Mouse (Mus musculus): ENCODE results near the gene Synj1.
A peak's percentile ranks its signal among the peaks of the same experiment; 100 is the strongest.

The Synj1 gene

GRCm38 (mm10) chr16:91011021-91011683, at the start of gene Synj1:
Gene Synj1, minus strand, starts transcription at chr16:91011308.
- DNase-seq, result peak; percentile 94

DNA sequence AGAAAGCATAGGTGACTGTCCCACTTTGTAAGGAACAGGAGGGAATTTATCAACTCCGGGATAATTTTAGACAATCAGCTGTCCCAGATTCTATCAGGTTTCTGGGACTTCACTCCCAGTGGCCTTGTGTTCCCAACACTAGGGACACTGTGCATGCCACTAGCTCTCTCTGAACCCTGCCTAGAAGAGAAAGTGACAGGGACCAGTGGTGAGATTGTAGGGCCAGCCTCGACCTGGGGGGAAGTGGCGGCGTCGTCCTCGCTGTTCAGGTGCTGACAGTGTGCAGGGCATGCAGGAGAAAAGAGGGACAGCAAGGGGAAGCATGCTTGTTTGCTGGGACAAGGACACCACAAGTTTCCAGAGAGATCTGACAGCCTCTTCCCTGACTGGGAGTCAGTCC, 46.6 kb upstream of the Synj1 start:
- DNase-seq, result no peak

GRCm38 (mm10) chr16:91057261-91057660, 46.2 kb upstream of the Synj1 start:
- DNase-seq, result no peak

- DNase-seq, result peak; percentile 33 to 54
Measured at GRCm38 (mm10) chr16:91056043-91056821, 45.1 kb upstream of the Synj1 start.

- DNase-seq, result peak; percentile 42 to 53
Measured at GRCm38 (mm10) chr16:91055150-91055549, 44.0 kb upstream of the Synj1 start.

- DNase-seq, result no peak
Measured at GRCm38 (mm10) chr16:91053599-91053998, 42.5 kb upstream of the Synj1 start.

- DNase-seq, result peak; percentile 27 to 73
Measured at GRCm38 (mm10) chr16:91045511-91045910, 34.4 kb upstream of the Synj1 start.

DNA sequence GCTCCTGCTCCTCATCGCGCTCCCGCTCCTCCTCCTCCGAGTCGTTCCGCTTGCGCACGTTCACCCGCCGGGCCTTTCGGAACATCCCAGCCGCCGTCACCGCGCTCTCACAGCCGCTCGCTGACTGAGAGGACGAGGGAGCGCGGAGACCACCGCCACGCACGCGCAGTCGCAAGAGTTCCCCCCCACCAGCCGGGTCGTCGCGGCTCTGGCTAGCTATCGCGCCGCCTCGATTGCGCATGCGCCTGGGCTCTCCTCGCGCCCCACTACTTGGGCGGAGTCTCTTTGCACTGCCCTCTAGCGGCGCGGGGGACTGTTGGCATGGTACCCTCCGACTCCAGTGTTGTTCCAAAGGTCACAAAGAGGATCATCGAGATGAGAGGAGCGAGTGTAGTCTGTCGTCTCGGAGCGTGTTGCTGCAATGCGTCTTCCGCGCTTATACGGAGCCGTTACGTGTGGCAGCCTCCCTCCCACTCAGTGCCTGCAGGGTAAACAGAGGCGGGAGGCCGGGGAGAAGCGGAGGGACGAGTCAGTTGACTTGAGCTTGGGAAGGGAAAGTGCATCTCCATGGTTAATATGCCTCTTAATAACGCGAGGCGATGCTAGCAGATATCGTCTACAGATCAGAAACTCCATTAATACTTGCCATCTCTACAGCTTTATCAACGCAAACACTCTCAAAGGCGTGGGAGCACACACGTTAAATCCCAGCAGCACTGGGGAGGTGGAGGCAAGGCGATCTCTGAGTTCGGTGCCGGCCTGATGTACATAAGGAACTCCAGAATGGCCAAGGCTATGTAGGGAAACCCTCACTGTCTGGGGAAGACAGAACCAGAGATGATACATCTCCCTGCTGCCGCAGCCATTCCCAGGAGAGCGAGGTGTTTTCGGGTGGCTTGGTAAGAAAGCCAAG, 33.4 kb upstream of the Synj1 start, which contains the start of gene Paxbp1:
Paxbp1 (minus strand) TSS at position 274 of the 913 bp plus-strand sequence.
- peak; percentile 98 to 99 for DNase-seq

GRCm38 (mm10) chr16:91043461-91044248, 32.5 kb upstream of the Synj1 start:
- peak; percentile 64 to 77 for DNase-seq

DNA sequence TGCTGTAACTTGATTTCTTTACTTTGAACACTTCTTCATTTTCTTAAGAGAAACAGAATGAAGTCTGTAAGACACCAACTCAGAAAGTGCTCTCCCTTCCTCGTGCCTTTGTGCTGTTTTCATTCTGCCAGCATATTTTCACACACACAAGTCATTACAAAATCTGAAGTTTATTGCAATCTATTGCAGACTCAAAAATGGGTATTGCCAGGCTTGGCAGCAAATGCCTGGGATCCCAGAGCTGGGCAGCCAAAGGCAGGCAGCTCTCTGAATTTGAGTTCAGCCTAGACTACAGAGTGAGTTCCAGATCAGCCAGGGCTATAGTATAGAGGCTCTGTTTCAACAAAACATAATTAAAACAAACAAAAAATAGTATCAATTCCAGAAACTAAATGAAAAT, 31.5 kb upstream of the Synj1 start:
- DNase-seq, result no peak

- DNase-seq, result no peak
Measured at GRCm38 (mm10) chr16:91035866-91036265, 24.8 kb upstream of the Synj1 start.

- no peak for DNase-seq
Measured at GRCm38 (mm10) chr16:91030751-91031150, 19.6 kb upstream of the Synj1 start.

DNA sequence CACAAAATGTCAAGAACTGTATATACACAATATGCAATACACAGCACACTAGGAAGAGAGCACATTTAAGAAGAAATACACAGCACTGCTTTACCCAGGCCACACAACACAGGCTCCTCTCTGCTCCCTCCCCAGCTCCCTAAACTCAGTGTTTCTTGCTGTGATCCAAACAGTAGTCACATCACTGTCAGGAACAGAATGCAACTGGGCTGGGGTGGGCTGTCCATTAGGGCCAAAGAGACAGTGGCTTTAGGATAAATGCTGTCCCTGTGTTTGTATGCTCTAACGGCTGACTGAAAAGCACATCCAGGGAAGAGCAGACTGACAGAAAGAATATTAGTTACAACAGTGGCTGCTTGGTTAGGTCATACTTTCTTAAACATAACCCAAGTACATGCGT, 18.8 kb upstream of the Synj1 start:
- DNase-seq, result no peak

DNA sequence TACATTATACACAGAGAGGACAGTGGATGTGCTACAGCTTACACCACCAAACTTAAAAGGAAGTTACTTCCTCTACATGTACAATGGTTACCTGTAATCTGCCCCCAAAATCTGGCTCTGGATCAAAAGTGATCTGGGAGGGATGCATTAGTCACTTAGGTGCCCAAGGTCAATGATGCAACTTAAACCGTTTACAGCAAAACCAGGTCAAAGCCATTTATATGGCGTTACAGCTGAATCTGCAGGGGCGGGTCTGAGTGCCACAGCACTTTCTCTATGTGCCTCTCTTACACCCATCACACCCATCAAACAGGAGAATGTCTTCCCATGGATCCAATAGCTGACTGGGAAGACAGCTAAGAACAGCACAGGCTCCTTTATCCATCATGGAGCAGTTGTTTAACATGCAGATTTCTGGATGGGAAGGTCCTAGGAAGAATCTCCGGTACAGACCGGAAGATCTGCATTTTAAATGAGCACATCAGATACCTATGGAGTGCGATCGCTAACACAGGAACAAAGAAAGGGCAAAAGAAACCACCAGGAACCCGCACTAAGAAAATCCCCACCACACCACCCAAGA, 18.1 kb upstream of the Synj1 start:
- no peak for DNase-seq

GRCm38 (mm10) chr16:91026290-91026689, 15.2 kb upstream of the Synj1 start:
- no peak for DNase-seq

DNA sequence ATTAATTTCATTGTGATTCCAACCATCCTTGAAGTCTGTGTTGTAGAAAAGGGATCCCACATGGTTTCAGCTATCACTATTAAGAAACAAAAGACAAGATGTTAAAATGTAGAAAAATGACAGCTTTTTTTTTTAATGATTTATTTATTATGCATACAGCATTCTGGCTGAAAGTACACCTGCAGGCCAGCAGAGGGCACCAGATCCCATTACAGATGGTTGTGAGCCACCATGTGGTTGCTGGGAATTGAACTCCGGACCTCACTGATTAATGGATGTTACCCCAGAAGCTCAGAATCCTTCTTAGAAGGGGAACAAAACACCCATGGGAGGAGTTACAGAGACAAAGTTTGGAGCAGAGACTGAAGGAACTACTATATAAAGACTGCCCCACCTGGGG, 12.3 kb upstream of the Synj1 start:
- peak in 1 of 2 experiments; percentile 58 for DNase-seq

DNA sequence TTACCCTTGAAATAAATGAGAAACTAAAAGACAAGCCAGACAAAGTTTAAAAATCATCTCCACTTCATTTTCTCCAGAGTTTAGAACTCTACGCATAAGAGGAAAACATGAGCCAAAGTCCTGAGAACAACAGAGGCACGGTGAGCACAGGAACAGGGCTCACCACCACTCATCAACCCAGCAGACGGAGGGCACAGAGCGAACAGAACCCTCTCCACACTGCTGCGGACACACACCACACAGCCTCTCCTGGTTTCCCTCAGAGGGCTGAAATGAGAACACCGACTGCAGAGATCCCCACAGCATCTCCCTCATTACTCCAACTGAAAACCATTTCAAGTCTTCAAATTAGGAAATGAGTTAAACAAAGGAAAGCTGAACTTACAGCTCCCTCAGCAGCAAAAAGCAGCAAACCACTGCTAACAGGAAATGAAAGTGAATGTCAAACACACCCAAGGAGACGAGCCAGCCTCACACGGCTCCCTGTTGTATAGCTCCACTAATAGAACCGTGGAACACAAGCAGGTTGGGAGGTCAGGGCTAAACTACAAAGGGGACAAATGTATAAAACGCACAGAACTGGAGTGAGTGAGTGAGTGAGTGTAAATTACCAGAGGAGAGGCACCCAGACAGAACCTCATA, 9.9 kb upstream of the Synj1 start:
- no peak for DNase-seq

DNA sequence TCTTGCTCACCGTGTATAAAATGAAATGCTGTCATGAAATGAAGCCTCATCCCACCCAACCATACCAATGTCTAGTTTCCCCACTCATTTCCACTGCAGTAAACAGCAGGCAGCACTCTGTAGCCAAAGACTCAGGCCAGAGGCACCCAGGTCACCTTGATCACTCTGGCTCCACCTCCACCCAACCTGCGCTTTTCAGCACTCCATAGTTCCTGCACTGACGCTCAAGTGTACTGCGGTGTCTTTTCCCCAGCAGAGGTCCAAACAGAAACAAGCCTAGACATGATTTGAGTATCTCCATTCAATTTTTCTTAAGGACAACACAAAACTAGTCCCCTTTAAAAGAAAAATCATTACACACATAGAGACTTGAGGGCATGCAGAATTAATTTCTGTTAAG, 8.4 kb upstream of the Synj1 start:
- DNase-seq, result no peak

- no peak for DNase-seq
Measured at GRCm38 (mm10) chr16:91015761-91016160, 4.7 kb upstream of the Synj1 start.

DNA sequence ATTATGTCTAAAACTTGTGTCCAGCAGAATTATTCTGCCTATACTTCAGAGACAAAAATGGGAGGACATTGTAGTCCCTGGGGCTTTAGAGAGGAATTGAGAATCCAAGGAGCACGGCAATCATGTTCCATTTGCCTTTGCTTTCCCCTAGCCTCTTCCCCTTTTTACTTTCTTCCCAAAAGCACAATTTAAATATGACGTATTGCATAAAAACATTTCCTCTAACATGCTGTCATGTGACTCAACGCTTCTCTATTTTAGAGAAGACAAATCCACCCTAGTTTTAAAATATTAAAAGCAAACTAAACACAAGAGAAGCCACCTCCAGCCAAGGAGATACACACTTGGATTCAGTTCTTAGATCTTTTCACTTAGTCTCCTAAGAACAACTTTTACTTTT, 739 bp upstream of the Synj1 start:
- DNase-seq, result no peak

DNA sequence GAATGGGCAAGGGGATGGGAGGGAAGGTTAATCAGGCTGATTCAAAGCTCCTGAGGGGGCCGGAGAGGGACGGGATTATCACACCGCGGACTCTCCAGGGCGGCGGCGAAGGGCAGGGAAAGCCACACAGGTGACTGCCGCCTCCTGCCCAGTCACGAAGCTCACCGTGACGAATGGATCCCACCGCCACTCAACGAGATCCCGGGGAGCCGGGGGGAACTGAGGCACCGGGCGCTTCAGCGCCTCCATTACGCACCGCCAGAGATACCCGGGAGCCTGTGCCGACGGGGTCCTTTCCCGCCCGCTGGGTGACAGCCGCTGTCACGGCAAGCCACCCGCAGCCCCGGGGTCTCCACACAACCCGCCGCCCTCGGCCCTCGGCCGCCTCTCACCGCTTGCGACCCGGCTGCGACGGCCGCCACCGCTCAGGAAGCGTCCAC, 507 bp downstream of the Synj1 start:
- DNase-seq, result peak in 1 of 2 experiments; percentile 11

Measured in kidney, postnatal 36 days (tissue).